ENCODE assay signal across 20 mouse cellular contexts in the genomic region with DNA sequence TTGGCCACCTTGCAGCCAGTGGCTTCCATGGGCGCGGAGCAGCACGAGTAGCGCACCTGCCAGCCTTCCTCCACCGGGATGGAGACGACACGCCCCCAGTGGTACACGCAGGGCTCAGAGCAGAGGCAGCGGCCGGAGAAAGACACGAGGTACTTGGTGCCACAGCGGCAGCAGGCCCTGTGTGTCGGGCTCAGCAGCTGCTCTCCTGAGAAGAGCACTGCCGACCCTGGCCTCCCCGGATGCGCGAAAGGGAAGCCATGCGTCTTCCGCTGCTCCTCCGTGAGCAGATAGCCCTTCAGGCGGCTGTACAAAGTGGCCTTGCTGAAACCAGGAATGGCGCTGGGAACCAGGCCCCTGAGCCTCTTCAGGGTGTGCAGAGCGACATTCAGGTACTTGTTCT. TPM values are rescaled to one million over a fixed set of nuclear protein-coding genes. Genes with fewer than 3 reads are reported as not detected.
A peak's percentile ranks its signal among the peaks of the same experiment; 100 is the strongest.
DNase-seq lines count a peak whose midpoint lies in the region; ATAC-seq and TF ChIP-seq lines count a peak whose summit lies in the region.
"Had no signal": no experiment of that assay in that cellular context is flagged by ENCODE, and none has a peak within 500 bp of the region (broad histone marks: within the 10 kb centered on the region; RNA-seq: fewer than 3 reads in every experiment).

No protein-coding gene starts in this region.

- intact Hi-C loops in heart, postnatal 36 days (cut with DNase I) = no loop called here

- H3K9me3 ChIP-seq in ES-E14 (ENCODE audit: control insufficient read depth, insufficient read depth, low read depth, low read length) = no peaks in the 10 kb centered on the region
- no peaks in the 10 kb centered on the region; the same call in 1 of the 2 replicates for H3K9me3 ChIP-seq in intestine, embryonic 16.5 days (ENCODE audit: control insufficient read depth, low read length)

- no peak overlapping the region for H3K9ac ChIP-seq in ES-E14 (ENCODE audit: insufficient read depth, low read depth, low read length, poor library complexity, severe bottlenecking)
- H3K9ac ChIP-seq in intestine, embryonic 16.5 days (ENCODE audit: low read depth, low read length) = no peak overlapping the region
- H3K9ac ChIP-seq: embryonic facial prominence, embryonic 13.5 days; forebrain, embryonic 12.5 days; heart, embryonic 12.5 days; hindbrain, embryonic 15.5 days had no signal

- in situ Hi-C loops in ES-E14 (cut with MboI; ENCODE audit: low sequenced_read_pairs in 2 of 2, unreplicated experiment in 2 of 2) = no loop called here

- no peak for TF ChIP-seq CTCF in testis, adult 2 months (IDR thresholded peaks at IDR 0.05; ENCODE audit: control insufficient read depth, insufficient read depth, insufficient replicate concordance, low read depth, low read length)

- H3K27me3 ChIP-seq in testis, adult 2 months (ENCODE audit: control insufficient read depth, insufficient read depth, low read length) = no peaks in the 10 kb centered on the region
- H3K27me3 ChIP-seq in intestine, embryonic 16.5 days (replicated peaks; ENCODE audit: control insufficient read depth, insufficient read depth, low read length) = no peaks in the 10 kb centered on the region
- H3K27me3 ChIP-seq: embryonic facial prominence, embryonic 13.5 days; forebrain, embryonic 12.5 days; heart, embryonic 12.5 days; hindbrain, embryonic 15.5 days had no signal

- no peak overlapping the region for H3K27ac ChIP-seq in ES-E14 (ENCODE audit: insufficient read depth, low read depth, low read length, poor library complexity, severe bottlenecking)
- H3K27ac ChIP-seq in testis, adult 2 months (ENCODE audit: control insufficient read depth, insufficient read depth, low read depth, low read length) = no peak overlapping the region
- H3K27ac ChIP-seq in intestine, embryonic 16.5 days (ENCODE audit: low read length) = no peak overlapping the region
- H3K27ac ChIP-seq: embryonic facial prominence, embryonic 13.5 days; forebrain, embryonic 12.5 days; hindbrain, embryonic 15.5 days had no signal

- peak; percentile 70 for DNase-seq in heart, adult 11 months
- DNase-seq in heart, postnatal 36 days = no peak
- DNase-seq in ES-E14 (ENCODE audit: low read depth, low spot score) = no peak
- no peak for DNase-seq in lung, postnatal 10 days
- no peak for DNase-seq in urinary bladder, postnatal 14 days (ENCODE audit: low spot score)
- DNase-seq: adrenal gland, adult 8-10 months; adrenal gland, postnatal 36 days; cerebellum, adult 11-12 months; cerebellum, adult 9-10 months; cerebellum, postnatal 25 days; gastrocnemius, postnatal 14 days had no signal

- no peaks in the 10 kb centered on the region; a peak in 1 of 4 replicates for H3K4me1 ChIP-seq in ES-E14 (ENCODE audit: control insufficient read depth in 2 of 2, insufficient read depth in 2 of 2, low read length in 2 of 2, poor library complexity in 1 of 2)
- peaks cover 9% of the 10 kb centered on the region; the same call in 1 of the 2 replicates for H3K4me1 ChIP-seq in testis, adult 2 months (ENCODE audit: control insufficient read depth, insufficient read depth, low read length)
- no peaks in the 10 kb centered on the region for H3K4me1 ChIP-seq in intestine, embryonic 16.5 days (ENCODE audit: control insufficient read depth, insufficient read depth, low read length)
- H3K4me1 ChIP-seq: embryonic facial prominence, embryonic 13.5 days; forebrain, embryonic 12.5 days; heart, embryonic 12.5 days; hindbrain, embryonic 15.5 days had no signal

- WGBS in intestine, embryonic 16.5 days = 92% methylated on average over 23 of the region's 23 CpGs

- H3K36me3 ChIP-seq in ES-E14 (ENCODE audit: control insufficient read depth, insufficient read depth, low read length, poor library complexity, severe bottlenecking) = no peaks in the 10 kb centered on the region
- H3K36me3 ChIP-seq in testis, adult 2 months (ENCODE audit: control insufficient read depth, insufficient read depth, low read length) = no peaks in the 10 kb centered on the region
- H3K36me3 ChIP-seq in intestine, embryonic 16.5 days (ENCODE audit: control insufficient read depth, insufficient read depth, low read length) = no peaks in the 10 kb centered on the region
- H3K36me3 ChIP-seq: forebrain, embryonic 12.5 days; heart, embryonic 12.5 days; hindbrain, embryonic 15.5 days had no signal

- H3K4me2 ChIP-seq in intestine, embryonic 16.5 days (ENCODE audit: low read depth, low read length) = no peak overlapping the region
- H3K4me2 ChIP-seq: embryonic facial prominence, embryonic 13.5 days; forebrain, embryonic 12.5 days; heart, embryonic 12.5 days; hindbrain, embryonic 15.5 days had no signal

- no peak for TF ChIP-seq POLR2A in testis, adult 2 months (IDR thresholded peaks at IDR 0.05; ENCODE audit: control insufficient read depth, low read depth, low read length)

- H3K4me3 ChIP-seq in ES-E14 (ENCODE audit: insufficient read depth in 1 of 2, low read depth in 1 of 2, low read length in 2 of 2, poor library complexity in 1 of 2, severe bottlenecking in 1 of 2) = peak overlapping the region; percentile 40 to 45; a peak in 3 of 4 replicates
- H3K4me3 ChIP-seq in testis, adult 2 months (ENCODE audit: control insufficient read depth, low read depth, low read length) = peak overlapping the region; percentile 62
- H3K4me3 ChIP-seq in intestine, embryonic 16.5 days (ENCODE audit: low read length) = no peak overlapping the region
- H3K4me3 ChIP-seq: embryonic facial prominence, embryonic 13.5 days; forebrain, embryonic 12.5 days; heart, embryonic 12.5 days; hindbrain, embryonic 15.5 days had no signal

- no peak for ATAC-seq in intestine, embryonic 16.5 days
- ATAC-seq: forebrain, embryonic 16.5 days; intestine, postnatal 0 days; Patski had no signal

TF ChIP-seq in ES-E14, 5 proteins besides CTCF, POLR2A, EP300 and RAD21:
- TF ChIP-seq ZC3H11A (IDR thresholded peaks at IDR 0.05; ENCODE audit: borderline replicate concordance, low read depth, low read length) (no peak), MAFK (IDR thresholded peaks at IDR 0.05; ENCODE audit: insufficient read depth, low read depth, low read length) (no peak), CHD2 (IDR thresholded peaks at IDR 0.05; ENCODE audit: low read depth, low read length) (no peak), HCFC1 (IDR thresholded peaks at IDR 0.05; ENCODE audit: borderline replicate concordance, insufficient read depth, low read length) (no peak; the same call in 1 of the 2 replicates), ZNF384 (IDR thresholded peaks at IDR 0.05; ENCODE audit: low read depth, low read length) (no peak)

RNA-seq across cellular contexts. Expression of gene Supt20, which starts 59.2 kb away (rescaled TPM):
- 10 to 100 TPM; 19.9 to 20.6 TPM for total RNA-seq in heart, postnatal 36 days (2021)
- 53.0 and 56.4 TPM in 2 replicates for total RNA-seq in ES-E14 (2012; rRNA removed)
- polyA plus RNA-seq in testis, adult 2 months (2012; rRNA removed) = 286 TPM in 2 replicates
- polyA plus RNA-seq in intestine, embryonic 16.5 days (2015; fragmentation: Nextera tagmentation; extraction: Ambion mirVana) = 72.9 and 77.8 TPM in 2 replicates
